In the genomic region with DNA sequence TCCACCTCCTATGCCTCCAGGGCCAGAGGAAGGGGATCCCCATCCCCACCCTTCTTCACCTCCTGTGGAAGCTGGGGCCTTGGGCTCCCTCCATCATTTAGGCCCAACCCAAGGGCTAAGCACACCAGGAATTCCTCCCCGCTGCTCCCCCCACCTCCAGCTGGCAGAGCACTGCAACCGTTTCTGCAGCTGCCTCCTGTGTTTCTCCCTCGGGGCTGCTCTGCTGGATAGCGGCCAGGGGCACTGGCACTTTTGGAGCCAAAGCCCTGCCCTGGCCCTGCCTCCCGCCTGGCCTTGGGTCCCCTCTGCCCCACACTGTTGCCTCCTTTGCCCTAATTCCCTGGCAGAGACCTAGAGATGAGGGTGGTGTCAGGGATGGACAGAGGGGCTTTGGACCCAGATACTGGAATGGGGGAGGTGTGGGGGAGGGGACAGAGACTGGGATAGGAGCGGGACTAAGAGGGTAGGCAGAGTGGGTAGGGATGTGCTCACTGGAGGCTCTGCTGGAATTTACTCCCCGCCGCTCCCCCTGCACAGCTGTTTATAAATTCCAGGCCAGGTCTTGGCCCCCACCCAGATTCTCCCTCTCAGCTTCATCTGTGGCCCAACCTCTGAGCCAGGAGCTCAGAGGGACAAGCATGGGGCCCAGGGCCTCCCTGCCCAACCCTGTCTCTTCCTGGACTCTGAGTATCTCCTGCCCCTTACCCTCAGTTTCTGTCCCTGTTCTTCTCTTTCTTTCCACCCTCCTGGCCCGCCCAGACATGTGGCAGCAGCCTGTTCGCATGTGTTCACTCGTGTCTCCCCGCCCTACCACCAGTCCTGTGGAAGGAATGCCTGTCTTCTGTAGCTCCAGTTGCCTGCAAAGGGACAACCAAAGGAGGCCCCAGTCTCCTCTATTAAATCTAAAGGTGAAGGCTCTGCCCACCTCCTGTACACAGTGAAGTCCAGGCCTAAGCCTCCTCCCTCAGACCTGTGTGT, we compare ENCODE assay signal across 1 mouse cellular context.
TF ChIP-seq lines count a peak whose summit lies in the region.

No protein-coding gene starts in this region.

TF ChIP-seq in myocyte, 11 proteins besides CTCF, POLR2A, EP300 and RAD21 (continued from another document):
- TF ChIP-seq SRF (IDR thresholded peaks at IDR 0.05; ENCODE audit: control insufficient read depth, insufficient read length, low read depth) (no peak), REST (IDR thresholded peaks at IDR 0.05; ENCODE audit: insufficient read depth, insufficient read length) (no peak), TCF12 (IDR thresholded peaks at IDR 0.05; ENCODE audit: insufficient read depth, poor library complexity, severe bottlenecking) (peak; percentile 81)
